Mouse (Mus musculus) myocyte (in vitro differentiated cells): ENCODE measurements around the gene Csgalnact2. TPM values are rescaled to one million over a fixed set of nuclear protein-coding genes. Genes with fewer than 3 reads are reported as not detected.

Source experiments
- H3K27me3 ChIP-seq: one replicate; pipeline ENCODE4 v1.6.1; 2011; ENCODE audit not compliant: control insufficient read depth, insufficient read depth, insufficient read length
- H3K36me3 ChIP-seq: one replicate; pipeline ENCODE4 v1.6.1; 2011; ENCODE audit not compliant: control insufficient read depth, insufficient read depth
- H3K4me2 ChIP-seq: one replicate; pipeline ENCODE4 v1.6.1; 2011; ENCODE audit warnings: low read depth, control low read depth
- H3K4me3 ChIP-seq: one replicate; pipeline ENCODE4 v1.5.1; 2011; ENCODE audit warnings: mild to moderate bottlenecking, control low read depth, moderate library complexity
- H3K79me2 ChIP-seq: one replicate; pipeline ENCODE4 v1.6.1; 2011; ENCODE audit not compliant: control insufficient read depth, insufficient read depth
- H3ac ChIP-seq: one replicate; pipeline ENCODE4 v1.6.1; 2011; ENCODE audit not compliant: control insufficient read depth, insufficient read length
- CEBPB ChIP-seq: IDR thresholded peaks from 2 replicates; pipeline ENCODE4 v1.6.1; 2011; ENCODE audit warnings: mild to moderate bottlenecking, moderate library complexity; ENCODE audit not compliant: poor library complexity, insufficient read depth, severe bottlenecking
- E2F4 ChIP-seq: IDR thresholded peaks from one replicate; pipeline ENCODE4 v1.6.1; 2011; ENCODE audit warnings: mild to moderate bottlenecking, control low read depth, moderate library complexity; ENCODE audit not compliant: insufficient read depth
- MAX ChIP-seq: IDR thresholded peaks from one replicate; pipeline ENCODE4 v1.6.1; 2011; ENCODE audit warnings: low read depth, mild to moderate bottlenecking, control low read depth
- MYOD1 ChIP-seq, 3 experiments: IDR thresholded peaks; one replicate each; pipeline ENCODE4 v1.6.1; 2011; ENCODE audit warnings: control low read depth in 2 of 3, low read depth in 2 of 3, mild to moderate bottlenecking in 2 of 3, moderate library complexity in 1 of 3; ENCODE audit not compliant: insufficient read length in 2 of 3, control insufficient read depth in 1 of 3
- MYOG ChIP-seq, 3 experiments: IDR thresholded peaks; one replicate each; pipeline ENCODE4 v1.6.1; 2011; ENCODE audit warnings: control low read depth in 2 of 3, low read depth in 2 of 3, mild to moderate bottlenecking in 2 of 3; ENCODE audit not compliant: insufficient read length in 2 of 3, control insufficient read depth in 1 of 3, insufficient read depth in 1 of 3
- POLR2A ChIP-seq: IDR thresholded peaks from one replicate; pipeline ENCODE4 v1.6.1; 2011; ENCODE audit warnings: low read depth, mild to moderate bottlenecking, control low read depth, moderate library complexity; ENCODE audit not compliant: insufficient read length
- POLR2AphosphoS2 ChIP-seq: IDR thresholded peaks from one replicate; pipeline ENCODE4 v1.6.1; 2011; ENCODE audit warnings: low read depth, control low read depth; ENCODE audit not compliant: insufficient read length
- REST ChIP-seq: IDR thresholded peaks from one replicate; pipeline ENCODE4 v1.6.1; 2011; ENCODE audit warnings: mild to moderate bottlenecking, control low read depth, moderate library complexity; ENCODE audit not compliant: insufficient read depth, insufficient read length
- SRF ChIP-seq: IDR thresholded peaks from one replicate; pipeline ENCODE4 v1.6.1; 2011; ENCODE audit warnings: low read depth; ENCODE audit not compliant: control insufficient read depth, insufficient read length
- TCF12 ChIP-seq: IDR thresholded peaks from one replicate; pipeline ENCODE4 v1.6.1; 2011; ENCODE audit warnings: mild to moderate bottlenecking, control low read depth; ENCODE audit not compliant: poor library complexity, insufficient read depth, severe bottlenecking
- TCF3 ChIP-seq: IDR thresholded peaks from one replicate; pipeline ENCODE4 v1.6.1; 2011; ENCODE audit warnings: low read depth, control low read depth; ENCODE audit not compliant: insufficient read length
- USF1 ChIP-seq: IDR thresholded peaks from one replicate; pipeline ENCODE4 v1.6.1; 2011; ENCODE audit warnings: low read depth, mild to moderate bottlenecking, control low read depth, moderate library complexity
- polyA plus RNA-seq: library from polyadenylated mRNA; unstranded; fragments of >200 nt; fragmentation: generic; extraction: Trizol; gene quantifications from one replicate; pipeline ENCODE4 v1.2.1, GENCODE M21; 2012; ENCODE audit warnings: missing spikeins

Gene Csgalnact2
- polyA plus RNA-seq, 1 experiment = 5.8 TPM

GRCm38 (mm10) chr6:118079292-118079691, 59.6 kb downstream of the Csgalnact2 start:
- no peak overlapping the region for H3K4me3 ChIP-seq
- H3K79me2 ChIP-seq = no peaks in the 10 kb centered on the region
- H3K4me2 ChIP-seq = no peak overlapping the region
- no peaks in the 10 kb centered on the region for H3K36me3 ChIP-seq
- TF ChIP-seq E2F4 (no peak), MYOG (IDR thresholded peaks at IDR 0.05; ENCODE audit: control insufficient read depth in 1 of 3, insufficient read depth in 1 of 3, insufficient read length in 2 of 3, low read depth in 2 of 3) (no peak), POLR2AphosphoS2 (no peak), SRF (no peak), TCF12 (no peak), REST (no peak), POLR2A (no peak), CEBPB (no peak), USF1 (no peak), MYOD1 (IDR thresholded peaks at IDR 0.05; ENCODE audit: control insufficient read depth in 1 of 3, insufficient read length in 2 of 3, low read depth in 2 of 3) (no peak), TCF3 (no peak), MAX (no peak)
- no peak overlapping the region for H3ac ChIP-seq
- peaks cover 58% of the 10 kb centered on the region for H3K27me3 ChIP-seq

DNA sequence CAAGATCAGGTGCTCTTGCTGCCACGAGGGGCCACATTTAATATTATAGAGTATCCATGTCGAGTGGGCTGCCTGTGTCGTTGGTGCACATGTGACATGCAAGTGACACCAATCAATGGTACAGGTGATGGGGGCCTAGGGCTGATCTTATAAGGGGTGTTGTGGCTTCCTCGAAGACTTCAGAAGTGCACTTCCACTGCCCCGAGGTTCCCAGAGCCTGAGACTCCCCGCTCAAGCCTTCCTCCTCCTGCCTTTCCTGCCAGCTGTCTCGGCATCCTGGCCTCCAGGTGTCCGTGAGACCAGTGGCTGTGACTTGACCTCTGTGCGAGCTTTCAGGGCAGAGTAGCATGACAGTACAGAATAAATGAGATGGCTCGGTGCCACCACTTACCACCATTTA, 60.2 kb downstream of the Csgalnact2 start:
- peaks cover 62% of the 10 kb centered on the region for H3K27me3 ChIP-seq
- H3K36me3 ChIP-seq = no peaks in the 10 kb centered on the region
- no peak for TF ChIP-seq TCF3
- no peak overlapping the region for H3K4me2 ChIP-seq
- no peak overlapping the region for H3ac ChIP-seq
- H3K4me3 ChIP-seq = no peak overlapping the region
- H3K79me2 ChIP-seq = no peaks in the 10 kb centered on the region

DNA sequence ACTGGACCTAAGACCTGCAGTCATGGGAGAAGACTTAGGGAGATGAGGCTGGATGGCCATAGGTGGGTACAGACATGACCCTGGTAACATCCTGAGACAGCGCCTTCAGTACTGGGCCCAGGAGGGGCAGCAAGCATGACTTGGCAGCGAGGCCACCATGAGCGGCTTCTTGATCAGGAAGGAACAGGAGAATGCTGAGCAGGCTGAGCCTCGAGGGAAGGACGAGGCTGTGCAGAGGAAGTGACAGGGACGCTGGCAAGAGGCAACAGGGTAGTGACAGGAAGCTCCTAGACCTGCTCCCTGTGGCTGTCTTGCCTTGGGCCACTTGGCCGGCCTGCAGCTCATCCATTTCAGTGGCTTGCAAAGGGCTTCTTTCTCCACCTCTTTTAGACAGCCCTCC, 61.5 kb downstream of the Csgalnact2 start:
- TF ChIP-seq CEBPB = no peak
- no peak for TF ChIP-seq MYOD1 (IDR thresholded peaks at IDR 0.05; ENCODE audit: control insufficient read depth in 1 of 3, insufficient read length in 2 of 3, low read depth in 2 of 3)
- no peak for TF ChIP-seq TCF3
- no peak for TF ChIP-seq MAX
- TF ChIP-seq E2F4 = no peak
- no peak for TF ChIP-seq SRF
- TF ChIP-seq POLR2A = no peak
- no peak for TF ChIP-seq TCF12
- no peak for TF ChIP-seq MYOG (IDR thresholded peaks at IDR 0.05; ENCODE audit: control insufficient read depth in 1 of 3, insufficient read depth in 1 of 3, insufficient read length in 2 of 3, low read depth in 2 of 3)
- TF ChIP-seq REST = no peak
- TF ChIP-seq POLR2AphosphoS2 = no peak
- no peak for TF ChIP-seq USF1
- H3K4me2 ChIP-seq = no peak overlapping the region
- no peaks in the 10 kb centered on the region for H3K36me3 ChIP-seq
- peaks cover 59% of the 10 kb centered on the region for H3K27me3 ChIP-seq
- no peak overlapping the region for H3K4me3 ChIP-seq
- H3K79me2 ChIP-seq = no peaks in the 10 kb centered on the region
- H3ac ChIP-seq = no peak overlapping the region

- Histone ChIP-seq H3ac (no peak overlapping the region), H3K4me2 (no peak overlapping the region), H3K4me3 (no peak overlapping the region), H3K36me3 (no peaks in the 10 kb centered on the region), H3K79me2 (no peaks in the 10 kb centered on the region), H3K27me3 (peaks cover 53% of the 10 kb centered on the region)
- TF ChIP-seq POLR2A (no peak), MAX (no peak), CEBPB (no peak), REST (no peak), SRF (no peak), TCF3 (no peak), MYOD1 (IDR thresholded peaks at IDR 0.05; ENCODE audit: control insufficient read depth in 1 of 3, insufficient read length in 2 of 3, low read depth in 2 of 3) (no peak), MYOG (IDR thresholded peaks at IDR 0.05; ENCODE audit: control insufficient read depth in 1 of 3, insufficient read depth in 1 of 3, insufficient read length in 2 of 3, low read depth in 2 of 3) (no peak), POLR2AphosphoS2 (no peak), E2F4 (no peak), USF1 (no peak), TCF12 (no peak)
Observed at GRCm38 (mm10) chr6:118076748-118077147, 62.2 kb downstream of the Csgalnact2 start.

- no peak for TF ChIP-seq SRF
- no peak for TF ChIP-seq USF1
- no peak for TF ChIP-seq CEBPB
- no peak for TF ChIP-seq REST
- no peak for TF ChIP-seq MYOD1 (IDR thresholded peaks at IDR 0.05; ENCODE audit: control insufficient read depth in 1 of 3, insufficient read length in 2 of 3, low read depth in 2 of 3)
- no peak for TF ChIP-seq E2F4
- no peak for TF ChIP-seq MAX
- TF ChIP-seq TCF12 = no peak
- no peak for TF ChIP-seq POLR2A
- TF ChIP-seq MYOG (IDR thresholded peaks at IDR 0.05; ENCODE audit: control insufficient read depth in 1 of 3, insufficient read depth in 1 of 3, insufficient read length in 2 of 3, low read depth in 2 of 3) = no peak
- no peak for TF ChIP-seq TCF3
- no peak for TF ChIP-seq POLR2AphosphoS2
- H3K36me3 ChIP-seq = no peaks in the 10 kb centered on the region
- no peak overlapping the region for H3ac ChIP-seq
- H3K4me3 ChIP-seq = no peak overlapping the region
- H3K4me2 ChIP-seq = no peak overlapping the region
- no peaks in the 10 kb centered on the region for H3K79me2 ChIP-seq
- H3K27me3 ChIP-seq = peaks cover 51% of the 10 kb centered on the region
Observed at GRCm38 (mm10) chr6:118076256-118076655, 62.7 kb downstream of the Csgalnact2 start.
